Mouse (Mus musculus): ENCODE data around the gene Pigs. TPM values are rescaled to one million over a fixed set of nuclear protein-coding genes. Genes with fewer than 3 reads are reported as not detected.

Pigs gene
- 7.7 TPM for polyA plus RNA-seq (2015; fragmentation: Illumina TruSeq; extraction: RNeasy Lipid Tissue Mini Kit (QIAGEN cat#74804); ENCODE audit: insufficient read depth, low read depth, low replicate concordance)

GRCm38 (mm10) chr11:78327634-78328511 lies at the start of gene Pigs:
Pigs (plus strand) TSS chr11:78328415.

DNA sequence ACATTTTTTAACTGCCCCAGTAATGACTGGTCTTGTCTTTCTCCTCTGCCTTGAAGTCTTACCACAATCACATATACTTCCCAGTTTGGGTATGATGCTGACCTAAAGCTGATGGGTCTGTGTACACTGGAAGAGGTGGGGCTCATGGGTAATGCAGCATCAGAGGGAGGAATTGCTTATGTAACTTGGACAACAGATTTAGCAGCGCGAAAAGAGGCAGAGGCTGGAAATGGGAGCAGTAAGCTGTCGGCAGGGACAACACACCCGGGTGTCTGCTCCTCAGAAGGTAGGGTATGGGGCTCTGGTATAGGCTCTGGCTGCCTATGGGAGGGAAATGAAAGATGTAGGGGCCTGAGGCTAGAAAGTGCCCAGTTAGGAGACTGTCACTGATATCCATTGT lies 37.6 kb upstream of the Pigs start, which contains the start of gene BC030499:
BC030499 (plus strand) TSS at position 188 of the 400 bp plus-strand sequence.

GRCm38 (mm10) chr11:78301357-78302084 lies 26.7 kb upstream of the Pigs start, which contains the start of gene Spag5:
Spag5 (plus strand) TSS chr11:78301529.

DNA sequence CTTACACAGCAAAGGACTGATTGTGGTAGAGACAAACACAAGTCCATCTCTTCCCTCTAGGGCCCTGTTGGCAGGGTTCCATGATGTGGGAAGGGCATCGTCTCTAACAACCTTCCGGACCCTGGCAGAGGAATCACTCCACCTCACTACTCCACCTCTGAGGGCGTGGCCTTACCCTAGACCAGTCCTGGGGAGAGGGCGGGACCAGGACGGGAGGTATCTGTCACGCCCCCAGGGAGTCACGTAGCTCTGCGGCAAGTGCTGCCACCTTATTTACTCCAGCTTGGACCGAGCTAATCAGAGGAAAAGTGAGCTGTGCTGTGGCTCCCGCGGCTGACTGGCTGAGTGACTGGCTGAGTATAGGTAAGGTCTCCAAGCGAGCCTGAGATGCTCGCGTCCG lies 5.4 kb upstream of the Pigs start, which contains the start of gene Aldoc:
Aldoc (plus strand) TSS at position 109 of the 400 bp plus-strand sequence.

DNA sequence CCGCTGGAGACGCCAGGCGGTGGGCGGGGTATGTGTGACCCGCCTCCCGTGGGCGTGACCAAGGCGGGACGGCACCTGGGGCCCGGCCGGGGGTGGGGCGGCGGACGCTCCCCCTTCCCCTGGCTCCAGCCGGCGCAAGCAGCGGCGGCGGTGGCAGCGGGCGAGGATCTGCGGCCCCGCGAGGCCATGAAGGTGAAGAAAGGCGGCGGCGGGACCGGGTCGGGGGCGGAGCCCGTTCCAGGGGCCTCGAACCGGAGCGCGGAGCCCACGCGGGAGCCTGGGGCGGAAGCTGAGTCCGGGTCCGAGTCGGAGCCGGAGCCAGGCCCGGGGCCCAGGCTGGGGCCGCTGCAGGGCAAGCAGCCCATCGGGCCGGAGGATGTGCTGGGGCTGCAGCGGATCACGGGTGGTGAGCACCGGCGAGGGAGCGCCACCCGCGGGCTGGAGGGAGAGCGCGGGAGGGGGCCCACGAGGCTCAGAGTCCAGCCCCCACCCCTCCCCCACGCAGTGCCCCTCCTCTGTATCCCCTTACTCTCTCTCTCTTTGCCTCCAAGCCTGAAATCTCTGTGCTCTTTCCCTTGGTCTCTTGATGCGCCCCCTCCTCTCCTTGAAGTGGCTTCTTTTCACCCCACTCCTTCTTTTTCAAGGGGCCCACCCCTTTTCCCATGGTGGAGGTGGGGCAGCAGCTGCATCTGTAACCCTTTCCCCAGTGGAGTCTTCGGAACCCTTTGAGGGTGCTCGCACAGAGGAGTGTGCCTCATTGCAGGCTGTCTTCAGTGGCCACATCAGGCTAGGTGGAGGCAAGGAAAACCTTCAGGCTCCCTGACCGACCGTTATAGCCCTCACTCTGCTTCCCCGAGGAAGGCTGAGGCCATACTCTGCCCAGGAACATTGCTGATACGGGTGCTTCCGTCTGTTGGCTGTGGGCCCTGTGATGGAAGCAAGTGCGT lies 15.4 kb downstream of the Pigs start, which contains the start of gene Unc119:
Unc119 (plus strand) TSS at position 102 of the 947 bp plus-strand sequence.

DNA sequence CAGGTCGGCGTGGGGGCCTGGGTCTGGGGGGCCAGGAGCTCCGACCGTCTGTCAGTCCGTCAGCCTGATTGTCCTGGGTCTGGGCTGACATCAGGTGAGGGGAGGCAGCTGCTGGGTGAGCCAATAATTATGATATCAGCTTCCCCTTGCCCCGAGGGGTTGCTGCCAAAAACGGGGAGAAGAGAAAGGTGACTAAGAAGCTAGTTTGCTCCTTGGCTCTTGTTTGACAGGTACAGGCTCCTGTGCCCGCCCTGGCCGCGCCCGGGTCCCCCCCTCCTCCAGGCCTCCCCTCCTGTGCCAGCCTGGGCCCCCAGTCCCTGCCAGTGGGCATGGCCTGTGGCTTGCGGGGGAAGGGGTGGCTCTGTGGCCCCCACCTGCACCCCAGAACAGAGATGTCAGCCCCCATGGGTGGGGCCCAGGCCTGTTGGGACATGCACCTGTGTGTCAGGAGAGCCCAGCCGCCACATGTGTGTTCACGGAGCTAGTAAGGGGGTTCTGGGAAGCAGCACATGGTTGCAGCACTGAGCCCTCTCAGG lies 58.4 kb downstream of the Pigs start, which contains the start of gene Foxn1:
Foxn1 (minus strand) TSS at position 51 of the 536 bp plus-strand sequence.

Other genes starting within 250 kb of the Pigs start
- 7.3 TPM for gene Eral1, start 248.0 kb upstream of the Pigs start, polyA plus RNA-seq (2015; fragmentation: Illumina TruSeq; extraction: RNeasy Lipid Tissue Mini Kit (QIAGEN cat#74804); ENCODE audit: insufficient read depth, low read depth, low replicate concordance)
- gene Fam222b, start 233.8 kb upstream of the Pigs start, polyA plus RNA-seq (2015; fragmentation: Illumina TruSeq; extraction: RNeasy Lipid Tissue Mini Kit (QIAGEN cat#74804); ENCODE audit: insufficient read depth, low read depth, low replicate concordance), result 3.5 TPM
- gene Traf4, start 162.8 kb upstream of the Pigs start, polyA plus RNA-seq (2015; fragmentation: Illumina TruSeq; extraction: RNeasy Lipid Tissue Mini Kit (QIAGEN cat#74804); ENCODE audit: insufficient read depth, low read depth, low replicate concordance), result 4.2 TPM
- 2.8 TPM for gene Nek8, start 151.7 kb upstream of the Pigs start, polyA plus RNA-seq (2015; fragmentation: Illumina TruSeq; extraction: RNeasy Lipid Tissue Mini Kit (QIAGEN cat#74804); ENCODE audit: insufficient read depth, low read depth, low replicate concordance)
- gene Tlcd1, start 151.7 kb upstream of the Pigs start, polyA plus RNA-seq (2015; fragmentation: Illumina TruSeq; extraction: RNeasy Lipid Tissue Mini Kit (QIAGEN cat#74804); ENCODE audit: insufficient read depth, low read depth, low replicate concordance), result 4.9 TPM
- gene Rpl23a, start 144.8 kb upstream of the Pigs start, polyA plus RNA-seq (2015; fragmentation: Illumina TruSeq; extraction: RNeasy Lipid Tissue Mini Kit (QIAGEN cat#74804); ENCODE audit: insufficient read depth, low read depth, low replicate concordance), result 699 TPM
- 8.5 TPM for gene Rab34, start 140.0 kb upstream of the Pigs start, polyA plus RNA-seq (2015; fragmentation: Illumina TruSeq; extraction: RNeasy Lipid Tissue Mini Kit (QIAGEN cat#74804); ENCODE audit: insufficient read depth, low read depth, low replicate concordance)
- gene Proca1, start 135.0 kb upstream of the Pigs start, polyA plus RNA-seq (2015; fragmentation: Illumina TruSeq; extraction: RNeasy Lipid Tissue Mini Kit (QIAGEN cat#74804); ENCODE audit: insufficient read depth, low read depth, low replicate concordance), result 2.8 TPM
- gene Sdf2, start 82.7 kb upstream of the Pigs start, polyA plus RNA-seq (2015; fragmentation: Illumina TruSeq; extraction: RNeasy Lipid Tissue Mini Kit (QIAGEN cat#74804); ENCODE audit: insufficient read depth, low read depth, low replicate concordance), result 21.8 TPM
- 10.6 TPM for gene Supt6, start 82.4 kb upstream of the Pigs start, polyA plus RNA-seq (2015; fragmentation: Illumina TruSeq; extraction: RNeasy Lipid Tissue Mini Kit (QIAGEN cat#74804); ENCODE audit: insufficient read depth, low read depth, low replicate concordance)
- 29.5 TPM for gene 2610507B11Rik, start 66.7 kb upstream of the Pigs start, polyA plus RNA-seq (2015; fragmentation: Illumina TruSeq; extraction: RNeasy Lipid Tissue Mini Kit (QIAGEN cat#74804); ENCODE audit: insufficient read depth, low read depth, low replicate concordance)
- gene BC030499, start 37.6 kb upstream of the Pigs start, polyA plus RNA-seq (2015; fragmentation: Illumina TruSeq; extraction: RNeasy Lipid Tissue Mini Kit (QIAGEN cat#74804); ENCODE audit: insufficient read depth, low read depth, low replicate concordance), result not detected
- gene Spag5, start 26.9 kb upstream of the Pigs start, polyA plus RNA-seq (2015; fragmentation: Illumina TruSeq; extraction: RNeasy Lipid Tissue Mini Kit (QIAGEN cat#74804); ENCODE audit: insufficient read depth, low read depth, low replicate concordance), result not detected
- gene Aldoc, start 5.4 kb upstream of the Pigs start, polyA plus RNA-seq (2015; fragmentation: Illumina TruSeq; extraction: RNeasy Lipid Tissue Mini Kit (QIAGEN cat#74804); ENCODE audit: insufficient read depth, low read depth, low replicate concordance), result 1.1 TPM
- gene Unc119, start 15.1 kb downstream of the Pigs start, polyA plus RNA-seq (2015; fragmentation: Illumina TruSeq; extraction: RNeasy Lipid Tissue Mini Kit (QIAGEN cat#74804); ENCODE audit: insufficient read depth, low read depth, low replicate concordance), result 3.8 TPM
- gene Foxn1, start 58.1 kb downstream of the Pigs start, polyA plus RNA-seq (2015; fragmentation: Illumina TruSeq; extraction: RNeasy Lipid Tissue Mini Kit (QIAGEN cat#74804); ENCODE audit: insufficient read depth, low read depth, low replicate concordance), result not detected
- not detected for gene Slc13a2, start 93.8 kb downstream of the Pigs start, polyA plus RNA-seq (2015; fragmentation: Illumina TruSeq; extraction: RNeasy Lipid Tissue Mini Kit (QIAGEN cat#74804); ENCODE audit: insufficient read depth, low read depth, low replicate concordance)
- gene Slc46a1, start 137.3 kb downstream of the Pigs start, polyA plus RNA-seq (2015; fragmentation: Illumina TruSeq; extraction: RNeasy Lipid Tissue Mini Kit (QIAGEN cat#74804); ENCODE audit: insufficient read depth, low read depth, low replicate concordance), result 2.1 TPM
- gene Sarm1, start 169.3 kb downstream of the Pigs start, polyA plus RNA-seq (2015; fragmentation: Illumina TruSeq; extraction: RNeasy Lipid Tissue Mini Kit (QIAGEN cat#74804); ENCODE audit: insufficient read depth, low read depth, low replicate concordance), result 2.0 TPM
- 22.4 TPM for gene Vtn, start 170.7 kb downstream of the Pigs start, polyA plus RNA-seq (2015; fragmentation: Illumina TruSeq; extraction: RNeasy Lipid Tissue Mini Kit (QIAGEN cat#74804); ENCODE audit: insufficient read depth, low read depth, low replicate concordance)
- not detected for gene Sebox, start 175.0 kb downstream of the Pigs start, polyA plus RNA-seq (2015; fragmentation: Illumina TruSeq; extraction: RNeasy Lipid Tissue Mini Kit (QIAGEN cat#74804); ENCODE audit: insufficient read depth, low read depth, low replicate concordance)
- gene Tmem199, start 183.8 kb downstream of the Pigs start, polyA plus RNA-seq (2015; fragmentation: Illumina TruSeq; extraction: RNeasy Lipid Tissue Mini Kit (QIAGEN cat#74804); ENCODE audit: insufficient read depth, low read depth, low replicate concordance), result 4.0 TPM
- gene Poldip2, start 183.8 kb downstream of the Pigs start, polyA plus RNA-seq (2015; fragmentation: Illumina TruSeq; extraction: RNeasy Lipid Tissue Mini Kit (QIAGEN cat#74804); ENCODE audit: insufficient read depth, low read depth, low replicate concordance), result 12.8 TPM
- gene Tnfaip1, start 207.9 kb downstream of the Pigs start, polyA plus RNA-seq (2015; fragmentation: Illumina TruSeq; extraction: RNeasy Lipid Tissue Mini Kit (QIAGEN cat#74804); ENCODE audit: insufficient read depth, low read depth, low replicate concordance), result 11.8 TPM
- 65.8 TPM for gene Ift20, start 207.9 kb downstream of the Pigs start, polyA plus RNA-seq (2015; fragmentation: Illumina TruSeq; extraction: RNeasy Lipid Tissue Mini Kit (QIAGEN cat#74804); ENCODE audit: insufficient read depth, low read depth, low replicate concordance)
- 164 TPM for gene Tmem97, start 222.4 kb downstream of the Pigs start, polyA plus RNA-seq (2015; fragmentation: Illumina TruSeq; extraction: RNeasy Lipid Tissue Mini Kit (QIAGEN cat#74804); ENCODE audit: insufficient read depth, low read depth, low replicate concordance)